Mouse (Mus musculus) liver, adult 2 months (tissue): Measurements from ENCODE around the gene Adamts3.

Source experiments
- CTCF ChIP-seq: fragments of 200-500 bp; IDR thresholded peaks from 2 replicates; pipeline ENCODE4 v1.5.1; 2011; ENCODE audit warnings: low read depth, low read length, control low read depth
- POLR2A ChIP-seq: fragments of 200-500 bp; IDR thresholded peaks from 2 replicates; pipeline ENCODE4 v1.6.1; 2011; ENCODE audit warnings: low read length, control low read depth; ENCODE audit not compliant: insufficient read depth; ENCODE audit errors: extremely low read depth

- no peak for TF ChIP-seq POLR2A
- TF ChIP-seq CTCF: no peak
Observed at GRCm38 (mm10) chr5:89931511-89931910, 48.4 kb upstream of the Adamts3 start.
